Mouse (Mus musculus) CH12.LX (cell line): ENCODE results near the gene Atg16l1. TPM values are rescaled to one million over a fixed set of nuclear protein-coding genes. Genes with fewer than 3 reads are reported as not detected.

Source experiments
- DNase-seq: peaks from one replicate; pipeline ENCODE4 v3.0.0-alpha.2; 2013; ENCODE audit errors: extremely low read depth
- H3K27ac ChIP-seq: 2 replicates; pipeline ENCODE4 v1.5.1; 2012; ENCODE audit warnings: low read depth, mild to moderate bottlenecking, control low read depth, moderate library complexity; ENCODE audit not compliant: insufficient read depth
- H3K27me3 ChIP-seq: replicated peaks from 2 replicates; pipeline ENCODE3; 2012; ENCODE audit warnings: inconsistent platforms
- H3K36me3 ChIP-seq, 2 experiments: replicated peaks in 1 of 2; 2 replicates each; pipeline versions ENCODE3 to v1.6.1; 2012; ENCODE audit warnings: inconsistent platforms in 1 of 2, low read length in 1 of 2, mild to moderate bottlenecking in 1 of 2, mixed read lengths in 1 of 2, moderate library complexity in 1 of 2; ENCODE audit not compliant: control insufficient read depth in 1 of 2, insufficient read depth in 1 of 2
- H3K4me1 ChIP-seq, 2 experiments: 2 replicates each; pipeline ENCODE4 v1.6.1; 2012; ENCODE audit warnings: inconsistent platforms in 1 of 2, moderate library complexity in 1 of 2; ENCODE audit not compliant: insufficient read depth in 2 of 2, control insufficient read depth in 1 of 2
- H3K4me2 ChIP-seq: 2 replicates; pipeline ENCODE4 v1.6.1; 2012; ENCODE audit warnings: low read depth, mild to moderate bottlenecking, control low read depth; ENCODE audit not compliant: poor library complexity, insufficient read depth, severe bottlenecking
- H3K4me3 ChIP-seq, 3 experiments: fragments of 150-350 bp in 1 of 3; sonication (generic) in 1 of 3; replicated peaks in 1 of 3; 2 replicates each; pipeline versions ENCODE3 to v1.5.1; 2011 to 2012; ENCODE audit warnings: low read depth in 2 of 3, low read length in 2 of 3, mild to moderate bottlenecking in 2 of 3, moderate library complexity in 2 of 3, control low read depth in 1 of 3, improper control_type of control experiment in 1 of 3, inconsistent platforms in 1 of 3, mixed read lengths in 1 of 3; ENCODE audit not compliant: poor library complexity in 1 of 3
- H3K79me2 ChIP-seq: replicated peaks from 2 replicates; pipeline ENCODE4 v1.6.1; 2012; ENCODE audit warnings: mild to moderate bottlenecking, moderate library complexity; ENCODE audit not compliant: control insufficient read depth, poor library complexity, insufficient read depth, severe bottlenecking; ENCODE audit errors: extremely low read depth
- H3K9ac ChIP-seq: 2 replicates; pipeline ENCODE4 v1.6.1; 2012; ENCODE audit warnings: low read depth, mild to moderate bottlenecking, control low read depth, moderate library complexity; ENCODE audit not compliant: insufficient read depth
- H3K9me3 ChIP-seq: replicated peaks from 2 replicates; pipeline ENCODE3; 2012; ENCODE audit warnings: low read length, inconsistent platforms, mixed read lengths
- CTCF ChIP-seq, 2 experiments: IDR thresholded peaks in 1 of 2; conservative IDR thresholded peaks in 1 of 2; 2 replicates each; pipeline ENCODE4 v1.5.1; 2011 to 2012; ENCODE audit warnings: low read depth in 2 of 2, low read length in 2 of 2, improper control_type of control experiment in 1 of 2, inconsistent platforms in 1 of 2, mild to moderate bottlenecking in 1 of 2, moderate library complexity in 1 of 2
- EP300 ChIP-seq: IDR thresholded peaks from 2 replicates; pipeline ENCODE4 v1.6.1; 2011; ENCODE audit warnings: low read length, improper control_type of control experiment
- GABPA ChIP-seq: IDR thresholded peaks from 2 replicates; pipeline ENCODE4 v1.6.1; 2012; ENCODE audit warnings: low read depth, low read length, improper control_type of control experiment, inconsistent platforms; ENCODE audit not compliant: insufficient replicate concordance
- MAX ChIP-seq: IDR thresholded peaks from 2 replicates; pipeline ENCODE4 v1.6.1; 2011; ENCODE audit warnings: low read length, improper control_type of control experiment
- MYC ChIP-seq: IDR thresholded peaks from 2 replicates; pipeline ENCODE4 v1.6.1; 2011; ENCODE audit warnings: low read depth, mild to moderate bottlenecking, improper control_type of control experiment, low read length
- NELFE ChIP-seq: IDR thresholded peaks from 2 replicates; pipeline ENCODE4 v1.6.1; 2011; ENCODE audit warnings: low read depth, low read length, improper control_type of control experiment
- POLR2AphosphoS2 ChIP-seq: IDR thresholded peaks from 2 replicates; pipeline ENCODE4 v1.6.1; 2011; ENCODE audit warnings: low read depth, low read length, improper control_type of control experiment
- RAD21 ChIP-seq: IDR thresholded peaks from 2 replicates; pipeline ENCODE4 v1.6.1; 2011; ENCODE audit warnings: low read depth, mild to moderate bottlenecking, low read length, improper control_type of control experiment, moderate library complexity
- SIN3A ChIP-seq: IDR thresholded peaks from 2 replicates; pipeline ENCODE4 v1.6.1; 2012; ENCODE audit warnings: low read length, improper control_type of control experiment, inconsistent platforms
- TCF12 ChIP-seq: IDR thresholded peaks from 2 replicates; pipeline ENCODE4 v1.6.1; 2014; ENCODE audit warnings: low read depth, mild to moderate bottlenecking, inconsistent platforms, low read length, improper control_type of control experiment
- UBTF ChIP-seq: IDR thresholded peaks from 2 replicates; pipeline ENCODE4 v1.6.1; 2012; ENCODE audit warnings: low read depth, mild to moderate bottlenecking, inconsistent platforms, low read length, improper control_type of control experiment, moderate library complexity
- USF1 ChIP-seq: IDR thresholded peaks from 2 replicates; pipeline ENCODE4 v1.6.1; 2014; ENCODE audit warnings: low read depth, mild to moderate bottlenecking, inconsistent platforms, low read length, improper control_type of control experiment
- ZC3H11A ChIP-seq: IDR thresholded peaks from 2 replicates; pipeline ENCODE4 v1.6.1; 2012; ENCODE audit warnings: low read depth, mild to moderate bottlenecking, inconsistent platforms, low read length, improper control_type of control experiment
- ZNF384 ChIP-seq: IDR thresholded peaks from 2 replicates; pipeline ENCODE4 v1.6.1; 2012; ENCODE audit warnings: low read depth, low read length, improper control_type of control experiment, inconsistent platforms
- dilution Hi-C: fragments of 300-500 bp; cut with MboI; formaldehyde crosslinking; loops from 2 replicates; pipeline ENCODE4 v1.14.3; 2020; ENCODE audit warnings: low sequenced_read_pairs; ENCODE audit not compliant: extremely low pct_unique_long_range_greater_than_20kb, extremely low pct_ligation_motif_present
- in situ Hi-C: fragments of 300-500 bp; cut with MboI; formaldehyde crosslinking; loops from 3 replicates; pipeline ENCODE4 v1.14.3; 2019; ENCODE audit warnings: low sequenced_read_pairs, low pct_ligation_motif_present, low pct_unique_long_range_greater_than_20kb, mixed read lengths
- polyA plus RNA-seq: library from polyadenylated mRNA; unstranded; fragments of >175 nt; gene quantifications from 2 replicates; pipeline ENCODE4 v1.2.1, GENCODE M21; 2012; ENCODE audit warnings: low read depth; ENCODE audit not compliant: insufficient read length
- total RNA-seq, 2 experiments: library from RNA; depleted of rRNA; stranded (reverse); fragments of 300-350 nt in 1 of 2; fragments of >200 nt in 1 of 2; gene quantifications; 2 replicates each; pipeline ENCODE4 v1.2.3; 2012 to 2014

The Atg16l1 gene
- total and polyA plus RNA-seq, 3 experiments: 19.9 to 21.6 (median 19.9) TPM

DNA sequence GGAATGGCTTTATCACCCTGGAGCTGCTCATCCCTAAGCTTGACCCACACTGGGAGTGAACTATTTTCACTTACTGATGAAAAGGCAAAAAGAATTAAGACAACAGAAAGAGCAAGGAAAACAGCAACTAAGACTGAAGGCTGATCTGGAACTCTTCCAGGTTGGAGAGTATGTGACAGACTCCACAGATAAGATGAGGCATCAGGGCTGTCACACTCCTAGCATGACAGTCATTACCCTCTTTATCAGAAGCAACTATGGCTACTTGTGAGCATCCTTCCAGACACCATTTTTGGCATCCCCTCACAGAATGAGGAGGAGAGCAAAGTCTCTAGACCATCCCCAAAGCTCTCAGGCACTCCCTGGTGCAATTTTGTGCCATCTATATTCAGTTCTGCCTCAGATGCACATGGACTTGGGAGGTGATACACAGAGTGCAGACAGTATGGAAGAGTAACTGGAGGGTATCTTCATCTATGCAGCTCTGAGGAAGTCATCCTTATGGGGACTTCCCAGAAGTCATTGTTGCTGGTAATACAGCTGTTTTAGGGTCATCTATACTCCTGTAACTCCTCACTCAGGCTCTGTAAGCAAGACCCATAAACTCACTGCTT, 6.2 kb upstream of the Atg16l1 start:
- peaks cover 7% of the 10 kb centered on the region for H3K27me3 ChIP-seq
- dilution Hi-C loops: no loop called here
- TF ChIP-seq USF1: no peak
- TF ChIP-seq ZC3H11A: no peak
- no peak for TF ChIP-seq MAX
- TF ChIP-seq CTCF (conservative IDR thresholded peaks at IDR 0.05 in 1 of 2, IDR thresholded peaks at IDR 0.05 in 1 of 2; ENCODE audit: low read depth in 2 of 2, low read length in 2 of 2): no peak
- no peak for TF ChIP-seq MYC
- TF ChIP-seq, all 38 proteins: peak for 0

DNA sequence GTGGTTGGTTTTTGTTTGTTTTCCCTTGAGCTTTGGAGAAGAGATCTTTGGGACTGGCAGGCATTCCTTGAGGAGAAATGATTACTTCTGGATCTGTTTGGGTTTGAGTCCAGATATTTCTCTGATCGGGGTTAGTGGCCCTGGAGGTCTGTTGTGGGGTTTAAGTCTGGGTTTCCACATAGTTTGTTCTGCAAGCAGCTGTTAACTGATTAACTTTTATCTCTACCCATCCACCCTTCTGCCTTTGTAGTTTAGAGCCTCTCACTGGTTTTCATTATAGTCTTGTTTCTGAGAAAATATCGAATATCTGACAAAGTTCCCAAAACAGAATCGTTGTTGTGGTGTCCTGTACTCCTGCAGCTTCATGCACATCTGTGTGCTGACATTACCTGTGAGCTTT, 8.2 kb downstream of the Atg16l1 start:
- Histone ChIP-seq H3K36me3 (peaks cover 71 to 97% of the 10 kb centered on the region in 2 experiments), H3K79me2 (peaks cover 5% of the 10 kb centered on the region), H3K4me3 (no peak overlapping the region)
- in situ Hi-C loops: loop anchor here (10.0 kb wide), 1 partner anchor 161 kb away; no protein-coding TSS in a partner anchor
- TF ChIP-seq POLR2AphosphoS2: no peak
- no peak for TF ChIP-seq USF1
- no peak for TF ChIP-seq ZNF384
- no peak for TF ChIP-seq MAX
- TF ChIP-seq RAD21: no peak
- TF ChIP-seq TCF12: no peak
- no peak for TF ChIP-seq GABPA
- TF ChIP-seq NELFE: no peak
- no peak for TF ChIP-seq MYC
- TF ChIP-seq EP300: no peak
- no peak for TF ChIP-seq UBTF
- TF ChIP-seq SIN3A: no peak
- TF ChIP-seq, all 38 proteins: peak for 0
- Histone ChIP-seq H3K9me3 (no peaks in the 10 kb centered on the region), H3K9ac (no peak overlapping the region), H3K4me1 (peaks cover 0 to 11% of the 10 kb centered on the region in 2 experiments; a peak in 2 of 4 replicates), H3K27ac (no peak overlapping the region), H3K27me3 (no peaks in the 10 kb centered on the region), H3K4me2 (no peak overlapping the region)
- dilution Hi-C loops: no loop called here
- no peak for DNase-seq

More for the DNA sequence above, 6.2 kb upstream of the Atg16l1 start:
- no peak overlapping the region for H3K27ac ChIP-seq
- DNase-seq: no peak
- no peak overlapping the region for H3K9ac ChIP-seq
- in situ Hi-C loops: no loop called here
- no peak overlapping the region for H3K4me3 ChIP-seq
- peaks cover 0 to 5% of the 10 kb centered on the region in 2 experiments; a peak in 1 of 4 replicates for H3K4me1 ChIP-seq
- no peak overlapping the region for H3K4me2 ChIP-seq
- H3K9me3 ChIP-seq: no peaks in the 10 kb centered on the region
- no peaks in the 10 kb centered on the region for H3K79me2 ChIP-seq
- H3K36me3 ChIP-seq: no peaks in the 10 kb centered on the region
